Mouse (Mus musculus): ENCODE measurements around the gene Rragd. TPM values are rescaled to one million over a fixed set of nuclear protein-coding genes. Genes with fewer than 3 reads are reported as not detected.

Gene Rragd
- total RNA-seq, 2 experiments from 2014 or later = 58.9 to 60.5 TPM

Other genes with a start within 250 kb of the Rragd start
- gene Lyrm2, start 182.8 kb upstream of the Rragd start, total RNA-seq (2021) = 10 to 100 TPM; 38.9 to 40.3 TPM
- gene Ankrd6, start 32.2 kb upstream of the Rragd start, total RNA-seq (2021) = 10 to 100 TPM; 34.8 to 35.6 TPM
- 100 to 1,000 TPM in 1 of 2 experiments, 10 to 100 TPM in 1; 97.2 to 101 TPM for gene Ube2j1, start 48.4 kb downstream of the Rragd start, total RNA-seq (2021)
- under 1 TPM; 0.39 to 0.52 TPM for gene Gabrr2, start 80.0 kb downstream of the Rragd start, total RNA-seq (2021)
- gene Gabrr1, start 149.5 kb downstream of the Rragd start, total RNA-seq (2021) = under 1 TPM in 1 of 2 experiments, not detected in 1; 0.20 TPM
- gene Pm20d2, start 206.7 kb downstream of the Rragd start, total RNA-seq (2021) = 10 to 100 TPM in 1 of 2 experiments, 1 to 10 TPM in 1; 9.4 to 13.4 TPM
- 10 to 100 TPM; 24.3 to 31.9 TPM for gene Srsf12, start 226.0 kb downstream of the Rragd start, total RNA-seq (2021)

Data from layer of hippocampus, postnatal 25 days (tissue).